Mouse (Mus musculus) stomach, embryonic 14.5 days (tissue): ENCODE measurements at regions not wholly inside any gene's neighbourhood (a gene's known extent, or its start where the extent isn't known, plus 50 kb on each side); places are given as distances from the start of the nearest gene placed in this dataset.

ENCODE experiments used
- ATAC-seq: fragments of 200-750 bp; cut with Nextera tagmentation; 2 replicates; pipeline ENCODE4 v1.8.0; 2017; ENCODE audit warnings: low read depth, moderate TSS enrichment; ENCODE audit not compliant: insufficient number of reproducible peaks, insufficient read depth, low FRiP score
- H3K27ac ChIP-seq: fragments of 300-500 bp; sonication (generic); 2 replicates; pipeline ENCODE4 v1.5.1; 2014; ENCODE audit warnings: mild to moderate bottlenecking, low read length, moderate library complexity, mixed read lengths
- H3K27me3 ChIP-seq: fragments of 300-500 bp; sonication (generic); 2 replicates; pipeline ENCODE4 v1.6.1; 2014; ENCODE audit warnings: low read length, control low read depth, mixed read lengths; ENCODE audit not compliant: control insufficient read depth, insufficient read depth
- H3K36me3 ChIP-seq: fragments of 300-500 bp; sonication (generic); 2 replicates; pipeline ENCODE4 v1.6.1; 2014; ENCODE audit warnings: mild to moderate bottlenecking, control low read depth, low read length, moderate library complexity, mixed read lengths; ENCODE audit not compliant: control insufficient read depth, insufficient read depth
- H3K4me1 ChIP-seq: fragments of 300-500 bp; sonication (generic); 2 replicates; pipeline ENCODE4 v1.6.1; 2014; ENCODE audit warnings: low read length, control low read depth, mixed read lengths; ENCODE audit not compliant: control insufficient read depth, insufficient read depth
- H3K4me2 ChIP-seq: fragments of 300-500 bp; sonication (generic); replicated peaks from 2 replicates; pipeline ENCODE4 v1.6.1; 2014; ENCODE audit warnings: low read depth, low read length, control low read depth
- H3K4me3 ChIP-seq: fragments of 300-500 bp; sonication (generic); 2 replicates; pipeline ENCODE4 v1.5.1; 2014; ENCODE audit warnings: low read depth, low read length, control low read depth
- H3K9ac ChIP-seq: fragments of 300-500 bp; sonication (generic); replicated peaks from 2 replicates; pipeline ENCODE4 v1.6.1; 2014; ENCODE audit warnings: low read depth, mild to moderate bottlenecking, control low read depth, low read length, moderate library complexity, mixed read lengths
- H3K9me3 ChIP-seq: fragments of 300-500 bp; sonication (generic); 2 replicates; pipeline ENCODE4 v1.6.1; 2016; ENCODE audit warnings: low read depth, low read length, control low read depth; ENCODE audit not compliant: control insufficient read depth
- WGBS: fragments of 180-500 bp; shearing (Covaris S2); extraction: QIAGEN DNeasy Blood & Tissue Kit; methylation state at CpG from one replicate; pipeline ENCODE4 v1.1.7; 2014; 5-methylcytosine and 5-hydroxymethylcytosine counted together

DNA sequence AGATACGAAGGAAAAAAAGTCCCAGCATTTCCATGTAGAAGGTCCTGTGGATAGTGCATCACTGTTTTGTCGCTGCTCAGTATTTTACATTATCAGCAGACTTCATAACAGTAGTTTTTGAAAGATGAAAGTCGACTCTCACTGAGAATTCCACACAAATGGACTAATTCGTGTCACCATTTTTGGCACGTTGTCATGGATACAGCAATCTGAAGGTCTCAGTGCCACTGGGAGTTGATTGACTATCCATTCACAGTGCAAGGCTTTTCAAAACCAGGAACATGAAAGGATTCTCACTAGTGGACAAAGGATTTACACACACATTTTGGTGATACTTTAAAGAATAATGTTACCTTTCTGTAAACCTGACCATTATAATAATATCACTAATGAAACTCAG is 93.7 kb upstream of the Asb5 start:
- Histone ChIP-seq H3K4me3 (no peak overlapping the region), H3K4me1 (no peaks in the 10 kb centered on the region), H3K27ac (no peak overlapping the region), H3K9ac (no peak overlapping the region), H3K9me3 (no peaks in the 10 kb centered on the region), H3K36me3 (no peaks in the 10 kb centered on the region), H3K4me2 (no peak overlapping the region), H3K27me3 (no peaks in the 10 kb centered on the region)
- ATAC-seq, result no peak
- 88% methylated on average over 5 of the region's 5 CpGs for WGBS

DNA sequence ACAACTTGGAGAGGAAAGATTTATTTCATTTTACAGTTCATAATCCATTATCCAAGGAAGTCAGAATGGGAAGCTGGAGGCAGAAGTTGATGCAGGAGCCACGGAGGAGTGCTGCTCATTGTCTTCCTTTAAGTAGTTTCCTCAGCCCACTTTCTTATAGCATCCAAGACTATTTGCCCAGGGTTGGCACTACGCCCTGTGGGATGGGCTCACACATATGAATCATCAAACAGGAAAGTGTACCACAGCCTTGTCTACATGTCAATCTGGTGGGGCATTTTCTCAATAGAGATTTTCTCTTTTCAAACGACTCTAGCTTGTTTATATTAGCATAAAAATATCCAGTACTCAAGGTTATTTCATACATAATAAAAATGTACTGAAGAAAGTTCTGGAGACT is 88.2 kb upstream of the Asb5 start:
- Histone ChIP-seq H3K4me1 (no peaks in the 10 kb centered on the region), H3K9ac (no peak overlapping the region), H3K27me3 (no peaks in the 10 kb centered on the region), H3K27ac (no peak overlapping the region), H3K36me3 (no peaks in the 10 kb centered on the region), H3K4me2 (no peak overlapping the region), H3K9me3 (no peaks in the 10 kb centered on the region), H3K4me3 (no peak overlapping the region)
- WGBS, result 73% methylated on average over 3 of the region's 3 CpGs
- ATAC-seq, result no peak

DNA sequence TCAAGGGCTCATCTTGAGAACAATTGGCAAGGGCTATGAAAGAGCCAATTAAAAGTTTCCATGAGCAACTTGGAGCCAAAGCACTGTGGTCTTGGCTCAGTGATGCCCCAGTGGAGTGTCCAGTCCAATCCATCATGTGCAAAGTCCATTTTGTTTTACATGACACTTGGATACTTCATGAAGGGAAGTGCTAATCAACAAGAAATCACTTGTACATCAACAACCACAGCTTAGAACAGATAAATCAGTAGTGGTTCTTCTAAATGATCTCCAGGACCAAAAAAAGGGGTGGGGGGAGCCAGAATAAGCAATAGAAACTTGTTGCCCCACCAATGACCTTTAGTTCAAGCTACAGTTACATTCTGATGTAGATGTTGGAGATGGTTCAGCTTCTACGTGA is 87.0 kb upstream of the Asb5 start:
- H3K9me3 ChIP-seq, result no peaks in the 10 kb centered on the region
- H3K27me3 ChIP-seq, result no peaks in the 10 kb centered on the region
- H3K4me2 ChIP-seq, result no peak overlapping the region
- H3K4me3 ChIP-seq, result no peak overlapping the region
- no peaks in the 10 kb centered on the region for H3K4me1 ChIP-seq
- 68% methylated on average over 1 of the region's 1 CpGs for WGBS
- H3K27ac ChIP-seq, result no peak overlapping the region
- no peaks in the 10 kb centered on the region for H3K36me3 ChIP-seq
- no peak overlapping the region for H3K9ac ChIP-seq
- no peak for ATAC-seq

DNA sequence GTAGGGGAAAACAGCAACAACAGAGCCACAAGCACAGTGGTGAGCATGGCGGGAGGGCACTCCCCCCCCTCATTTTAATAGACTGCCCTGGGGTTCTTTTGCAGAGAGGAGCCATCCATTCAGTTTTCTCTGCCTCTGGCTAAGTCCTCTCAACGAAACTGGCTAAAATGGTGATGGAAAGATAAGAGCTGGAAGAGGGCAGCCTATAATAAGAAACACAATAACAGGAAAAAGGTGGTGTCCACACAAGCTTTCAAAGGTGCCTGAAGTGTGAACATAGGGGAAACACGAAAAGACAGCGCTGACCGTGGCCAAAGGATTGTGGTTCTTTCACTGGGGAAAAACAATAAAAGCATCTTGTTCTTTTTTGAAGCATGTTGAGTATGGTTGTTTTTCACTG is 83.0 kb upstream of the Asb5 start:
- Histone ChIP-seq H3K4me1 (no peaks in the 10 kb centered on the region), H3K27me3 (no peaks in the 10 kb centered on the region), H3K9me3 (no peaks in the 10 kb centered on the region), H3K27ac (no peak overlapping the region), H3K4me2 (no peak overlapping the region), H3K36me3 (no peaks in the 10 kb centered on the region), H3K4me3 (no peak overlapping the region), H3K9ac (no peak overlapping the region)
- 35% methylated on average over 5 of the region's 5 CpGs for WGBS
- ATAC-seq, result no peak

DNA sequence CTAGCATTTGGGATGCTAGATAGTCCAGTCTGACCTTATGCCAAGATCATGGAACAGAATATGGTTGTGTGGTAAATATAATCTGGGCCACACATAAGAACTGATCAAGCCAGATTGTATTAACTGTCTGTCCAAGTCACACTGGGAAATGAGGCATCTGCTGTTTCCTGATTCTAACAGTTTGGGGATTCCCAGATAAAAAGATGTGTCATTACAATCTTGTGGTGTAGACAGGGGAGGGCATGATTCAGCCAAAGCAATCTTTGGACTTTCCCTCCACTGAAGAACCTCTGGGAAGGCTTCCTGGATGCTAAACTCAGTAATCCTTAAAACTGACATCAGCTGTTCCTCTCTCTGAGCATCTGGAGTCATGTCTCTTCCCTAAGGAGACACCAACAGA is 79.6 kb upstream of the Asb5 start:
- Histone ChIP-seq H3K27ac (no peak overlapping the region), H3K27me3 (no peaks in the 10 kb centered on the region), H3K36me3 (no peaks in the 10 kb centered on the region), H3K4me3 (no peak overlapping the region), H3K4me1 (no peaks in the 10 kb centered on the region), H3K9ac (no peak overlapping the region), H3K4me2 (no peak overlapping the region), H3K9me3 (no peaks in the 10 kb centered on the region)
- ATAC-seq, result no peak

DNA sequence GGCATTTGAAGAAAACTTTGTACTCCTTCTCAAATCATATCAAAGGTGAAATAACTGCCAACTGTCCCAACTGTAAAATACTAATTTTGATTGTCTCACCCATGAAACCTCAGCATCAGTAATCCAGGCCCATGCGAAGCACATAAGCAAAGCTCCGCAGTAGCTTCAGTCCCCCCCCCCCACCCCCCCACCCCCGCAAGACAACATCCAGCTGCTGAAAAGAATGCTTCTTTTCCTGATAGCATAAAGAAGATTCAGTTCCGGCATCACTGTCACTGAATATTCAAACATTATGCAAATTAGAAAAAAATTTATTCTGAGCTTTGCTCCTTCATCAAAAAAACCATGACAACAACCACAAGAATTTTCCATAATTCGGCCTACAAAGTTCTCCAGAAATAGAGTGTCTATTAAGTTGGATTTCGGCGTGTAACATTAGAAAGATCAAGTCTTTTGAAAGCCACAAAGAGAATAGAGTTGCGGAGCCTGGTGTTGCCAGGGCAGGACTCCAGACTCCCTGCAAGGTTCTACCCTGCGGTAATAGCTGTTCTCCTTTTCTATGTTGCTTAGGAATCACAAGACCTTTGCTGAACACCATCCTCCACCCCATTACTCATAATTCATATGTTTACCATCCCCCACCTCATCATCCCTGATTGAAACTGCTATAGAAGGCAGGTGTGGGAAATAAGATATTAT is 77.9 kb upstream of the Asb5 start:
- no peak overlapping the region for H3K27ac ChIP-seq
- no peaks in the 10 kb centered on the region for H3K27me3 ChIP-seq
- no peak for ATAC-seq
- H3K9ac ChIP-seq, result no peak overlapping the region
- H3K9me3 ChIP-seq, result no peaks in the 10 kb centered on the region
- WGBS, result 80% methylated on average over 9 of the region's 9 CpGs
- H3K4me2 ChIP-seq, result no peak overlapping the region
- no peak overlapping the region for H3K4me3 ChIP-seq
- H3K4me1 ChIP-seq, result no peaks in the 10 kb centered on the region
- no peaks in the 10 kb centered on the region for H3K36me3 ChIP-seq

DNA sequence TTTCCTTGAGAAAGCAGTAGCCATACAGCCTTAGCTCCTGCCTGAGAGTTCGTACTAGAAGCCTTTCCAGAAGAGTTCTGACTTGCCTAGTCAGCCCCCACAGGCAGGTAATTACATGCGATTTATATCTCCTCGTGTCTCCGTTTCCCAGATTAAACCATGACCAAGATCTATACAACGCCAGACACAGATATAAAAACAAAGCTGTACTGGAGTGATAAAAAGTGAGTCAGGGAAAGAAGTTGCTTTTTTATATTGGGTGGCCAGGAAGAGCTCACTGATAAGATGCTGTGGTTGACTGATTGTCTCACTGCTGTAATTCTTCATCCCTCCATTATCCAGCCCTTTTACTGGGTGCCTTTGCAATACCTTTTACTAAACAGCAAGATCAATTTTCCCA is 64.4 kb upstream of the Asb5 start:
- Histone ChIP-seq H3K4me1 (no peaks in the 10 kb centered on the region), H3K4me3 (no peak overlapping the region), H3K9ac (no peak overlapping the region), H3K27me3 (no peaks in the 10 kb centered on the region), H3K9me3 (no peaks in the 10 kb centered on the region), H3K36me3 (no peaks in the 10 kb centered on the region), H3K4me2 (no peak overlapping the region), H3K27ac (no peak overlapping the region)
- no peak for ATAC-seq
- 29% methylated on average over 5 of the region's 5 CpGs for WGBS

DNA sequence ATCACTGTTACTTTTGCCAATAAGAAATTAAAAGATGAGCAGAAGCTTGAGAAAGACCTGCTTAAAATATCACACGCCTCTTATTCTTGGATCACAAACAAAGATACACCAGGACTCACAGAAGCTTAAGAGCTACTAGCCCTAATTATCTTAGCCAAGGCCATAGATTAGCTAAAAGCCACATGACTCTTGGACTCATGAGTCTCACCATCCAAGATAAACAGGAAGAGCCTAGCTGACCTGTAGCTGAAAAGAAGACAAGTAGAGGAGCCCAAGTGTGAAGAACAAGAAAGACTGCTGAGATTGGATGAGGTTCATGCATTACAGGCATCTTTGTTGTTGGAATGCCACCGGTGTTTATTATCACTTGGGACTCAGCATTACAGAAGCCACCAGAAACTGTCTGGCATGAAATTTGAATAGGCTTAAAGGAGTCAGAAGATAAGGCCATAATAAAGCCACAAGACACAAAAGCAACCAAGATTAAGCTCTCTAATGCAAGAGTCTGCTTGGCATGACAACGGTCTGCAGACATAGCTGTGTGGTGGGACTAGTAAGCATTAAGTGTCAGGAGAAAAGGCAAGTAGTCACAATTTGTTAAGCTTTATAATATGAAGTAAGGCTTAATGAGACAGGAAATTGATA is 63.8 kb upstream of the Asb5 start:
- H3K4me3 ChIP-seq, result no peak overlapping the region
- H3K36me3 ChIP-seq, result no peaks in the 10 kb centered on the region
- no peaks in the 10 kb centered on the region for H3K9me3 ChIP-seq
- H3K4me1 ChIP-seq, result no peaks in the 10 kb centered on the region
- H3K9ac ChIP-seq, result no peak overlapping the region
- no peaks in the 10 kb centered on the region for H3K27me3 ChIP-seq
- no peak overlapping the region for H3K27ac ChIP-seq
- WGBS, result 76% methylated on average over 3 of the region's 3 CpGs
- ATAC-seq, result no peak
- no peak overlapping the region for H3K4me2 ChIP-seq
